In genomic region chr3:154467581-154468374, GRCm38 (mm10) we compare ENCODE assay signal across 9 mouse cellular contexts.
DNase-seq lines count a peak whose midpoint lies in the region; ATAC-seq and TF ChIP-seq lines count a peak whose summit lies in the region.
"Had no signal": no experiment of that assay in that cellular context is flagged by ENCODE, and none has a peak within 500 bp of the region (broad histone marks: within the 10 kb centered on the region; RNA-seq: fewer than 3 reads in every experiment).

No protein-coding gene starts in this region.

- no peaks in the 10 kb centered on the region for H3K9me3 ChIP-seq in forebrain, embryonic 11.5 days (ENCODE audit: control insufficient read depth, low read length)
- no peaks in the 10 kb centered on the region for H3K9me3 ChIP-seq in forebrain, embryonic 10.5 days
- H3K9me3 ChIP-seq in lung, embryonic 15.5 days = no peaks in the 10 kb centered on the region
- no peaks in the 10 kb centered on the region for H3K9me3 ChIP-seq in liver, postnatal 0 days (ENCODE audit: low read length)

- no peak for TF ChIP-seq CTCF in liver, postnatal 0 days (IDR thresholded peaks at IDR 0.05; ENCODE audit: low read depth)

- whole genome bisulfite sequencing in forebrain, embryonic 11.5 days = 51% methylated on average over 13 of the region's 13 CpGs
- 68% methylated on average over 13 of the region's 13 CpGs for WGBS in forebrain, embryonic 10.5 days
- 16% methylated on average over 13 of the region's 13 CpGs for WGBS in lung, embryonic 15.5 days
- 48% methylated on average over 13 of the region's 13 CpGs for WGBS in liver, postnatal 0 days (ENCODE audit: insufficient replicate concordance)

- H3K4me2 ChIP-seq in forebrain, embryonic 11.5 days (ENCODE audit: low read depth, low read length, severe bottlenecking) = no peak overlapping the region
- peak overlapping the region; percentile 23; the same call in 1 of the 2 replicates for H3K4me2 ChIP-seq in lung, embryonic 15.5 days
- H3K4me2 ChIP-seq in liver, postnatal 0 days (ENCODE audit: low read depth, low read length) = no peak overlapping the region
- H3K4me2 ChIP-seq: limb, embryonic 12.5 days had no signal

- TF ChIP-seq EP300 in liver, postnatal 0 days (IDR thresholded peaks at IDR 0.05; ENCODE audit: low read depth) = no peak

- DNase-seq in forebrain, embryonic 11.5 days (ENCODE audit: low spot score) = peak; percentile 61
- no peak for DNase-seq in forebrain, embryonic 10.5 days (ENCODE audit: extremely low spot score, low spot score)
- DNase-seq in testis, postnatal 10 days (ENCODE audit: low spot score) = peak; percentile 60
- DNase-seq in testis, postnatal 14 days (ENCODE audit: low spot score) = no peak
- peak; percentile 47 for DNase-seq in heart, postnatal 4 days
- DNase-seq in right cerebral cortex, postnatal 36 days (ENCODE audit: low spot score in 2 of 2) = peak; percentile 9 to 24
- no peak for DNase-seq in liver, postnatal 0 days

- ATAC-seq in forebrain, embryonic 11.5 days (replicated peaks; ENCODE audit: low FRiP score) = peak; percentile 61
- ATAC-seq in lung, embryonic 15.5 days (ENCODE audit: borderline replicate concordance, extremely low read depth, low FRiP score, low TSS enrichment) = peak; percentile 67; the same call in 1 of the 2 replicates
- no peak for ATAC-seq in liver, postnatal 0 days

- no peak overlapping the region for H3K27ac ChIP-seq in forebrain, embryonic 11.5 days (ENCODE audit: low read depth, low read length)
- H3K27ac ChIP-seq in forebrain, embryonic 10.5 days = no peak overlapping the region
- peak overlapping the region; percentile 35; the same call in 1 of the 2 replicates for H3K27ac ChIP-seq in lung, embryonic 15.5 days
- H3K27ac ChIP-seq in liver, postnatal 0 days (ENCODE audit: low read depth) = no peak overlapping the region
- H3K27ac ChIP-seq: limb, embryonic 12.5 days had no signal

- H3K36me3 ChIP-seq in forebrain, embryonic 11.5 days (ENCODE audit: control insufficient read depth, insufficient read depth, low read length) = no peaks in the 10 kb centered on the region
- no peaks in the 10 kb centered on the region for H3K36me3 ChIP-seq in forebrain, embryonic 10.5 days (replicated peaks)
- no peaks in the 10 kb centered on the region for H3K36me3 ChIP-seq in lung, embryonic 15.5 days
- H3K36me3 ChIP-seq in liver, postnatal 0 days (replicated peaks; ENCODE audit: insufficient read depth, low read length) = no peaks in the 10 kb centered on the region
- H3K36me3 ChIP-seq: limb, embryonic 12.5 days had no signal

- no peak overlapping the region for H3K9ac ChIP-seq in forebrain, embryonic 11.5 days (ENCODE audit: low read length)
- H3K9ac ChIP-seq in lung, embryonic 15.5 days = no peak overlapping the region
- no peak overlapping the region for H3K9ac ChIP-seq in liver, postnatal 0 days (replicated peaks)
- H3K9ac ChIP-seq: limb, embryonic 12.5 days had no signal

- no peaks in the 10 kb centered on the region for H3K4me1 ChIP-seq in forebrain, embryonic 11.5 days (replicated peaks; ENCODE audit: control insufficient read depth, insufficient read depth, low read length)
- H3K4me1 ChIP-seq in forebrain, embryonic 10.5 days = peaks cover 6% of the 10 kb centered on the region; the same call in 1 of the 2 replicates
- H3K4me1 ChIP-seq in lung, embryonic 15.5 days = peaks cover 17% of the 10 kb centered on the region; the same call in 1 of the 2 replicates
- no peaks in the 10 kb centered on the region for H3K4me1 ChIP-seq in liver, postnatal 0 days (ENCODE audit: insufficient read depth)

- H3K4me3 ChIP-seq in forebrain, embryonic 11.5 days (ENCODE audit: low read depth, low read length) = no peak overlapping the region
- no peak overlapping the region for H3K4me3 ChIP-seq in forebrain, embryonic 10.5 days
- H3K4me3 ChIP-seq in lung, embryonic 15.5 days = no peak overlapping the region
- H3K4me3 ChIP-seq in liver, postnatal 0 days (ENCODE audit: low read depth, low read length) = no peak overlapping the region
- H3K4me3 ChIP-seq: limb, embryonic 12.5 days had no signal

- H3K27me3 ChIP-seq in forebrain, embryonic 11.5 days (ENCODE audit: control insufficient read depth, insufficient read depth, low read length) = no peaks in the 10 kb centered on the region
- H3K27me3 ChIP-seq in forebrain, embryonic 10.5 days (ENCODE audit: poor library complexity, severe bottlenecking) = no peaks in the 10 kb centered on the region
- no peaks in the 10 kb centered on the region for H3K27me3 ChIP-seq in lung, embryonic 15.5 days
- no peaks in the 10 kb centered on the region for H3K27me3 ChIP-seq in liver, postnatal 0 days (ENCODE audit: insufficient read depth, low read length)
- H3K27me3 ChIP-seq: limb, embryonic 12.5 days had no signal

Comparison
In these comparisons a context has a peak if more than half of its experiments do, and no peak if none do; other contexts are left out.
1. DNase-seq: peak in forebrain, embryonic 11.5 days (single experiment), testis, postnatal 10 days (single experiment), heart, postnatal 4 days (single experiment) and right cerebral cortex, postnatal 36 days (2 of 2); none in forebrain, embryonic 10.5 days (single experiment), testis, postnatal 14 days (single experiment) and liver, postnatal 0 days (single experiment).